Mouse (Mus musculus) liver, adult 2 months (tissue): Measurements from ENCODE around the gene Pnpla6.

Experiments used
- CTCF ChIP-seq: fragments of 200-500 bp; IDR thresholded peaks from 2 replicates; pipeline ENCODE4 v1.5.1; 2011; ENCODE audit warnings: low read depth, low read length, control low read depth
- POLR2A ChIP-seq: fragments of 200-500 bp; IDR thresholded peaks from 2 replicates; pipeline ENCODE4 v1.6.1; 2011; ENCODE audit warnings: low read length, control low read depth; ENCODE audit not compliant: insufficient read depth; ENCODE audit errors: extremely low read depth

GRCm38 (mm10) chr8:3552240-3552639 lies 37.1 kb downstream of the Pnpla6 start:
- no peak for TF ChIP-seq POLR2A
- TF ChIP-seq CTCF: no peak
